Comparison of ENCODE assay signal across 9 mouse cellular contexts in the genomic region with DNA sequence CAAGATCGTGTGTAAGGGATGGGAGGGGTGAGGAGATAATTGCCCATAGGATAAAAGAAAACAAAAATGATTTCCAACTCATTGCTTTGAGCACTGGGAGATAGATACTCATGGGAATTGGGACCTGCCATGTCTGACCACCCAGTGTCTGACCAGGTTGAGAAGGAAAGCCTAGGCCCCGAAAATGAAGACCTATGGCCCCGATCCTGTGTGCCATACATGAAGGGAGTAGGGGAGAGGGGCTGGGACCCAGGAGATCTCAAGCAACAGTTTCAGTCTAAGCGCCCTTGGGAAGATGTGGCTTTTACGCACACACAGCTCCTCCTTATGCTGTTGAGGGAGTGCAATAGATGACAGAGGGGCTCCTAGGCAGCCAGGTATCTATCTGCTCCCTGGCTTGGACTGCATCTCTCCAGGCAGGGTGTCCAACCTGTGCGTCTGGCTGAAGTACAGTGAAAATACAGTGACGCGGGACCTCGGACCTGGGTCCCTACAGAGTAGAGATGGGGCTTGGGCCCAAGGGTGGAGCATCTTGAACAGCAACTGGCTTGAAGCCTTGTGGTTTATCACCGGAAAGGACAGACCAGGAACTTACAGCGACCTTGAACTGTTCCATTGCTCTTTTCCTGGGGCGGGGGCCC. TPM values are rescaled to one million over a fixed set of nuclear protein-coding genes. Genes with fewer than 3 reads are reported as not detected.
DNase-seq lines count a peak whose midpoint lies in the region; ATAC-seq and TF ChIP-seq lines count a peak whose summit lies in the region.
"Had no signal": no experiment of that assay in that cellular context is flagged by ENCODE, and none has a peak within 500 bp of the region (broad histone marks: within the 10 kb centered on the region; RNA-seq: fewer than 3 reads in every experiment).

No protein-coding gene starts in this region.

- ATAC-seq in forebrain, embryonic 16.5 days: peak; percentile 39; the same call in 1 of the 2 replicates
- ATAC-seq in limb, embryonic 14.5 days (ENCODE audit: low FRiP score, low read depth): no peak
- ATAC-seq in stomach, embryonic 14.5 days (ENCODE audit: insufficient number of reproducible peaks, insufficient read depth, low FRiP score, low read depth): no peak

- peak overlapping the region; percentile 93 for H3K4me2 ChIP-seq in forebrain, embryonic 16.5 days (ENCODE audit: low read length)
- H3K4me2 ChIP-seq in limb, embryonic 14.5 days (replicated peaks; ENCODE audit: low read depth, low read length, severe bottlenecking): peak overlapping the region; percentile 89
- H3K4me2 ChIP-seq in stomach, embryonic 14.5 days (replicated peaks; ENCODE audit: low read depth, low read length): peak overlapping the region; percentile 88

- 6% methylated on average over 12 of the region's 12 CpGs for WGBS in forebrain, embryonic 16.5 days
- 9% methylated on average over 12 of the region's 12 CpGs for WGBS in limb, embryonic 14.5 days
- 15% methylated on average over 12 of the region's 12 CpGs for WGBS in stomach, embryonic 14.5 days

- H3K4me1 ChIP-seq in ES-Bruce4 (ENCODE audit: control insufficient read depth, insufficient read depth, low read length): no peaks in the 10 kb centered on the region
- peaks cover 23% of the 10 kb centered on the region for H3K4me1 ChIP-seq in forebrain, embryonic 16.5 days (replicated peaks; ENCODE audit: control insufficient read depth, insufficient read depth, low read length)
- peaks cover 8% of the 10 kb centered on the region for H3K4me1 ChIP-seq in limb, embryonic 14.5 days (ENCODE audit: control insufficient read depth, insufficient read depth, low read length)
- peaks cover 8% of the 10 kb centered on the region for H3K4me1 ChIP-seq in stomach, embryonic 14.5 days (ENCODE audit: control insufficient read depth, insufficient read depth, low read length)

- TF ChIP-seq CTCF in gastrocnemius, adult 2 months (IDR thresholded peaks at IDR 0.05): no peak
- no peak for TF ChIP-seq CTCF in ES-Bruce4 (IDR thresholded peaks at IDR 0.05; ENCODE audit: low read depth, low read length)

- no peak for TF ChIP-seq EP300 in ES-Bruce4 (IDR thresholded peaks at IDR 0.05; ENCODE audit: insufficient read depth, low read depth, low read length)

- no peaks in the 10 kb centered on the region for H3K36me3 ChIP-seq in ES-Bruce4 (ENCODE audit: control insufficient read depth, insufficient read depth, low read length, poor library complexity, severe bottlenecking)
- H3K36me3 ChIP-seq in forebrain, embryonic 16.5 days (ENCODE audit: control insufficient read depth, insufficient read depth): no peaks in the 10 kb centered on the region
- H3K36me3 ChIP-seq in limb, embryonic 14.5 days (ENCODE audit: control insufficient read depth, insufficient read depth, low read length): no peaks in the 10 kb centered on the region
- H3K36me3 ChIP-seq in stomach, embryonic 14.5 days (ENCODE audit: control insufficient read depth, insufficient read depth, low read length): no peaks in the 10 kb centered on the region

- peaks cover 17% of the 10 kb centered on the region for H3K27me3 ChIP-seq in ES-Bruce4 (ENCODE audit: control insufficient read depth, insufficient read depth, low read length, poor library complexity, severe bottlenecking)
- peaks cover 36% of the 10 kb centered on the region for H3K27me3 ChIP-seq in forebrain, embryonic 16.5 days (replicated peaks; ENCODE audit: control insufficient read depth, insufficient read depth, low read length)
- H3K27me3 ChIP-seq in limb, embryonic 14.5 days (ENCODE audit: control insufficient read depth, insufficient read depth, low read length): peaks cover 48% of the 10 kb centered on the region
- H3K27me3 ChIP-seq in stomach, embryonic 14.5 days (ENCODE audit: control insufficient read depth, insufficient read depth, low read length): peaks cover 17% of the 10 kb centered on the region
- H3K27me3 ChIP-seq: CH12.LX had no signal

- intact Hi-C loops in gastrocnemius, adult 2 months (cut with DNase I): no loop called here

- H3K9me3 ChIP-seq in ES-Bruce4 (replicated peaks; ENCODE audit: control insufficient read depth, insufficient read depth, low read length, poor library complexity, severe bottlenecking): no peaks in the 10 kb centered on the region
- no peaks in the 10 kb centered on the region for H3K9me3 ChIP-seq in forebrain, embryonic 16.5 days (ENCODE audit: control insufficient read depth, low read length)
- H3K9me3 ChIP-seq in limb, embryonic 14.5 days (ENCODE audit: control insufficient read depth, low read length): no peaks in the 10 kb centered on the region
- no peaks in the 10 kb centered on the region for H3K9me3 ChIP-seq in stomach, embryonic 14.5 days (ENCODE audit: control insufficient read depth, low read depth, low read length)

- DNase-seq in gastrocnemius, adult 2 months: no peak
- no peak for DNase-seq in gastrocnemius, postnatal 25 days
- no peak for DNase-seq in limb, embryonic 14.5 days (ENCODE audit: low spot score)
- DNase-seq in natural killer cell, adult 2 months (ENCODE audit: low spot score in 2 of 2): no peak
- DNase-seq in layer of hippocampus, adult 18-20 months (ENCODE audit: low spot score in 2 of 2): no peak

- peak overlapping the region; percentile 31; the same call in 1 of the 2 replicates for H3K27ac ChIP-seq in gastrocnemius, adult 2 months
- no peak overlapping the region for H3K27ac ChIP-seq in ES-Bruce4 (ENCODE audit: insufficient read depth, low read length)
- no peak overlapping the region for H3K27ac ChIP-seq in forebrain, embryonic 16.5 days (ENCODE audit: low read length)
- no peak overlapping the region for H3K27ac ChIP-seq in limb, embryonic 14.5 days (replicated peaks; ENCODE audit: low read depth, low read length)
- H3K27ac ChIP-seq in stomach, embryonic 14.5 days (ENCODE audit: low read length): no peak overlapping the region

- no peak overlapping the region for H3K9ac ChIP-seq in ES-Bruce4 (ENCODE audit: low read depth, poor library complexity, severe bottlenecking)
- peak overlapping the region; percentile 53; the same call in 1 of the 2 replicates for H3K9ac ChIP-seq in forebrain, embryonic 16.5 days (replicated peaks; ENCODE audit: low read depth, low read length)
- peak overlapping the region; percentile 44; the same call in 1 of the 2 replicates for H3K9ac ChIP-seq in limb, embryonic 14.5 days (ENCODE audit: low read depth, low read length, severe bottlenecking)
- H3K9ac ChIP-seq in stomach, embryonic 14.5 days (replicated peaks; ENCODE audit: low read depth, low read length): no peak overlapping the region

- peak overlapping the region; percentile 64 for H3K4me3 ChIP-seq in gastrocnemius, adult 2 months
- peak overlapping the region; percentile 25 for H3K4me3 ChIP-seq in ES-Bruce4 (ENCODE audit: low read depth, low read length)
- H3K4me3 ChIP-seq in forebrain, embryonic 16.5 days (replicated peaks; ENCODE audit: low read length): peak overlapping the region; percentile 56
- peak overlapping the region; percentile 51 for H3K4me3 ChIP-seq in limb, embryonic 14.5 days (replicated peaks; ENCODE audit: low read length)
- H3K4me3 ChIP-seq in stomach, embryonic 14.5 days (ENCODE audit: low read depth, low read length): peak overlapping the region; percentile 46

- TF ChIP-seq POLR2A in ES-Bruce4 (IDR thresholded peaks at IDR 0.05; ENCODE audit: insufficient read depth, low read length): no peak
- TF ChIP-seq POLR2A in limb, embryonic 14.5 days (IDR thresholded peaks at IDR 0.05; ENCODE audit: borderline replicate concordance, extremely low read depth, insufficient read depth, insufficient read length): no peak

RNA-seq across cellular contexts. Expression of a gene that starts 0.6 kb away (rescaled TPM):
- total RNA-seq in gastrocnemius, adult 2 months (2021): under 1 TPM; 0.31 to 0.59 TPM
- total RNA-seq in gastrocnemius, postnatal 25 days (2021): 1 to 10 TPM in 1 of 2 experiments, under 1 TPM in 1; 0.51 to 1.1 TPM
- polyA plus RNA-seq in ES-Bruce4 (2011; ENCODE audit: insufficient read depth, insufficient read length, low read depth, missing spikeins): not detected in 2 replicates
- 0.17 and 0.29 TPM in 2 replicates for polyA plus RNA-seq in forebrain, embryonic 16.5 days (2015; fragmentation: Nextera tagmentation; extraction: Ambion mirVana)
- polyA plus RNA-seq in limb, embryonic 14.5 days (2012; rRNA removed): 4.2 and 4.3 TPM in 2 replicates
- 5.1 and 6.8 TPM in 2 replicates for polyA plus RNA-seq in limb, embryonic 14.5 days (2014; fragmentation: Nextera tagmentation; extraction: Ambion mirVana)
- polyA plus RNA-seq in stomach, embryonic 14.5 days (2014; fragmentation: Nextera tagmentation; extraction: Ambion mirVana): 3.1 and 3.8 TPM in 2 replicates
- total RNA-seq in layer of hippocampus, adult 18-20 months (2021): 1 to 10 TPM; 5.9 to 7.2 TPM
- total RNA-seq: CH12.LX had no signal

Comparison
In these comparisons a context has a peak if more than half of its experiments do, and no peak if none do; other contexts are left out.
1. H3K9ac ChIP-seq: peak in forebrain, embryonic 16.5 days (single experiment) and limb, embryonic 14.5 days (single experiment); none in ES-Bruce4 (single experiment) and stomach, embryonic 14.5 days (single experiment).
2. Peak in every context shown above with its lines, with median percentiles within 50 percentile points of each other: H3K4me3 ChIP-seq and H3K4me2 ChIP-seq.